Mouse (Mus musculus): ENCODE measurements around the gene Hist1h3e. TPM values are rescaled to one million over a fixed set of nuclear protein-coding genes. Genes with fewer than 3 reads are reported as not detected.

Hist1h3e gene
- polyA plus RNA-seq, 1 experiment: 36.8 TPM

GRCm38 (mm10) chr13:23583387-23584068 lies 21.4 kb upstream of the Hist1h3e start:
- TF ChIP-seq CTCF (IDR thresholded peaks at IDR 0.05; ENCODE audit: extremely low read depth, insufficient read depth, insufficient read length, insufficient replicate concordance) (no peak), POLR2A (IDR thresholded peaks at IDR 0.05; ENCODE audit: low read depth, low read length) (no peak)
- DNase-seq (ENCODE audit: low read depth in 1 of 2, low spot score in 2 of 2): no peak

GRCm38 (mm10) chr13:23582219-23583056 lies 20.3 kb upstream of the Hist1h3e start:
- peak overlapping the region; percentile 57 for H3K27ac ChIP-seq (ENCODE audit: insufficient read depth, low read length)
- DNase-seq (ENCODE audit: low read depth in 1 of 2, low spot score in 2 of 2): no peak
- H3K36me3 ChIP-seq (ENCODE audit: control insufficient read depth, insufficient read depth, low read length): no peaks in the 10 kb centered on the region
- H3K4me3 ChIP-seq (ENCODE audit: extremely low read depth, insufficient read depth, insufficient read length): peak overlapping the region; percentile 58; the same call in 1 of the 2 replicates
- peaks cover 3% of the 10 kb centered on the region; the same call in 1 of the 2 replicates for H3K4me1 ChIP-seq (ENCODE audit: control insufficient read depth, insufficient read depth, insufficient read length)
- 29% methylated on average over 6 of the region's 6 CpGs for WGBS
- no peaks in the 10 kb centered on the region for H3K27me3 ChIP-seq (ENCODE audit: control insufficient read depth, insufficient read depth, low read length)
- TF ChIP-seq POLR2A (IDR thresholded peaks at IDR 0.05; ENCODE audit: low read depth, low read length): no peak
- TF ChIP-seq CTCF (IDR thresholded peaks at IDR 0.05; ENCODE audit: extremely low read depth, insufficient read depth, insufficient read length, insufficient replicate concordance): no peak

More at GRCm38 (mm10) chr13:23583387-23584068, 21.4 kb upstream of the Hist1h3e start:
- Histone ChIP-seq H3K27ac (ENCODE audit: insufficient read depth, low read length) (no peak overlapping the region; the same call in 1 of the 2 replicates), H3K4me1 (ENCODE audit: control insufficient read depth, insufficient read depth, insufficient read length) (peaks cover 3% of the 10 kb centered on the region; the same call in 1 of the 2 replicates), H3K36me3 (ENCODE audit: control insufficient read depth, insufficient read depth, low read length) (no peaks in the 10 kb centered on the region), H3K4me3 (ENCODE audit: extremely low read depth, insufficient read depth, insufficient read length) (no peak overlapping the region), H3K27me3 (ENCODE audit: control insufficient read depth, insufficient read depth, low read length) (no peaks in the 10 kb centered on the region)

DNA sequence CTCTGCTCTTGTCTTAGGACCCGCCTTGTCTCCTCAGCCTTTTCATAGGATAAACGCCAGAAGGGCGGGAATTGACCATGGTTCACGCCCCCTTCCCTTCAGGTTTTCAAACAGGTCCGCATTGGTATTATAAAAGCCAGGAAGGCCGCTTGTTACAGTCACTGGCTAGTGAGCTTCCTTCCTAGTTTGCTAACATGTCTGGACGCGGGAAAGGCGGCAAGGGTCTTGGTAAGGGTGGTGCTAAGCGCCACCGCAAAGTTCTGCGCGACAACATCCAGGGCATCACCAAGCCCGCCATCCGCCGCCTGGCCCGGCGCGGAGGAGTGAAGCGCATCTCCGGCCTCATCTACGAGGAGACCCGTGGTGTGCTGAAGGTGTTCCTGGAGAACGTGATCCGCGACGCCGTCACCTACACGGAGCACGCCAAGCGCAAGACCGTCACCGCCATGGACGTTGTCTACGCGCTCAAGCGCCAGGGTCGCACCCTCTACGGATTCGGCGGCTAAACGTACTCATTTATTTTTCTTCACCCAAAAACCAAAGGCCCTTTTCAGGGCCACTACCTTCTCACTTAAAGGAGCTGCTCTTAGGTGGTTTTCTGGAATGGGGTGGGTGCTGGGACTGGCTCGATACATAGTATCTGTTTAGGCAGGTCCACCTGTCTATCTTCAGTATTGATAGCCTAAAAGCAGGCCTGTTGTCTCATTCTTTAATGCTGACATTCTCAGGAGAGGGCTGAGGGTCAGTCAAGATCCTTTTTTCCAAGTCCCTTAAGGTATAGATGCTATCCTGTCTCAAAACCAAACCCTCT lies 19.4 kb upstream of the Hist1h3e start, which contains the start of gene Hist1h4d:
TSS of gene Hist1h4d (plus strand) at position 191 of the 811 bp plus-strand sequence.
- peak; percentile 89 to 94 for DNase-seq (ENCODE audit: low read depth in 1 of 2, low spot score in 2 of 2)
- TF ChIP-seq CTCF (IDR thresholded peaks at IDR 0.05; ENCODE audit: extremely low read depth, insufficient read depth, insufficient read length, insufficient replicate concordance) (no peak), POLR2A (IDR thresholded peaks at IDR 0.05; ENCODE audit: low read depth, low read length) (peak; percentile 99)
- under 1% methylated on average over 43 of the region's 43 CpGs for whole genome bisulfite sequencing
- no peaks in the 10 kb centered on the region for H3K27me3 ChIP-seq (ENCODE audit: control insufficient read depth, insufficient read depth, low read length)
- H3K27ac ChIP-seq (ENCODE audit: insufficient read depth, low read length): peak within 1 kb of the TSS; percentile 57
- peaks cover 4% of the 10 kb centered on the region; the same call in 1 of the 2 replicates for H3K4me1 ChIP-seq (ENCODE audit: control insufficient read depth, insufficient read depth, insufficient read length)
- no peaks in the 10 kb centered on the region for H3K36me3 ChIP-seq (ENCODE audit: control insufficient read depth, insufficient read depth, low read length)
- peak within 1 kb of the TSS; percentile 58 for H3K4me3 ChIP-seq (ENCODE audit: extremely low read depth, insufficient read depth, insufficient read length)

DNA sequence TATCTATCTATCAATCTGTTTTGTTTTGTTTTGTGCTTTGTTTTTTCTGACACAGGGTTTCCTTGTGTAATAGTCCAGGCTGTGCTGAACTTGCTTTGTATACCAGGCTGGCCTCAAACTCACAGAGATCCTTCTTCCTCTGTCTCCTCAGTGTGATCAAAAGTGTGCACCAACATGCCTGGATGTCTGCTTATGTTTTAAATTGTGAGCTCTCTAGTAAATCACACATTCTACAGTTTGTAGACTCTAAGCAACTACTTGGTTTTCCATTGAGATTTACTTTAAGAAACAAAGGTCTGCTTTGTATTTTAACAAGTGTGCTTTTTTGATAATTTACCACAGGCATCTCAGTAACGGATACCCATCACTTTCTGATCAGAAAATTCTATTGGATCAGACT lies 15.7 kb upstream of the Hist1h3e start:
- 100% methylated on average over 1 of the region's 1 CpGs for WGBS
- H3K4me3 ChIP-seq (ENCODE audit: extremely low read depth, insufficient read depth, insufficient read length): no peak overlapping the region; the same call in 1 of the 2 replicates
- H3K4me1 ChIP-seq (ENCODE audit: control insufficient read depth, insufficient read depth, insufficient read length): peaks cover 2% of the 10 kb centered on the region; the same call in 1 of the 2 replicates
- no peaks in the 10 kb centered on the region for H3K36me3 ChIP-seq (ENCODE audit: control insufficient read depth, insufficient read depth, low read length)
- DNase-seq (ENCODE audit: low read depth in 1 of 2, low spot score in 2 of 2): no peak
- TF ChIP-seq CTCF (IDR thresholded peaks at IDR 0.05; ENCODE audit: extremely low read depth, insufficient read depth, insufficient read length, insufficient replicate concordance): no peak
- no peak for TF ChIP-seq POLR2A (IDR thresholded peaks at IDR 0.05; ENCODE audit: low read depth, low read length)
- H3K27ac ChIP-seq (ENCODE audit: insufficient read depth, low read length): no peak overlapping the region
- no peaks in the 10 kb centered on the region for H3K27me3 ChIP-seq (ENCODE audit: control insufficient read depth, insufficient read depth, low read length)

- peaks cover 2% of the 10 kb centered on the region; the same call in 1 of the 2 replicates for H3K4me1 ChIP-seq (ENCODE audit: control insufficient read depth, insufficient read depth, insufficient read length)
- H3K4me3 ChIP-seq (ENCODE audit: extremely low read depth, insufficient read depth, insufficient read length): no peak overlapping the region; the same call in 1 of the 2 replicates
- H3K27me3 ChIP-seq (ENCODE audit: control insufficient read depth, insufficient read depth, low read length): no peaks in the 10 kb centered on the region
- no peak for DNase-seq (ENCODE audit: low read depth in 1 of 2, low spot score in 2 of 2)
- no peaks in the 10 kb centered on the region for H3K36me3 ChIP-seq (ENCODE audit: control insufficient read depth, insufficient read depth, low read length)
- 59% methylated on average over 6 of the region's 6 CpGs for WGBS
- H3K27ac ChIP-seq (ENCODE audit: insufficient read depth, low read length): no peak overlapping the region
- TF ChIP-seq POLR2A (IDR thresholded peaks at IDR 0.05; ENCODE audit: low read depth, low read length): no peak
- no peak for TF ChIP-seq CTCF (IDR thresholded peaks at IDR 0.05; ENCODE audit: extremely low read depth, insufficient read depth, insufficient read length, insufficient replicate concordance)
Observed at GRCm38 (mm10) chr13:23576906-23577639, 14.9 kb upstream of the Hist1h3e start.

All from spleen, adult 2 months (tissue).